Mouse (Mus musculus): ENCODE results near the gene Tmc8. TPM values are rescaled to one million over a fixed set of nuclear protein-coding genes. Genes with fewer than 3 reads are reported as not detected.

Gene Tmc8
- total RNA-seq, 2 experiments from 2014 or later, result 4.3 to 11.7 TPM

Other genes with a start within 250 kb of the Tmc8 start
- gene Tnrc6c, start 127.8 kb upstream of the Tmc8 start, total RNA-seq (2015), result 16.3 and 19.1 TPM in 2 replicates
- 17.9 and 20.4 TPM in 2 replicates for gene Tnrc6c, start 127.8 kb upstream of the Tmc8 start, total RNA-seq (2017)
- gene Tmc6, start 122 bp downstream of the Tmc8 start, total RNA-seq (2015), result 74.3 and 79.6 TPM in 2 replicates
- gene Tmc6, start 122 bp downstream of the Tmc8 start, total RNA-seq (2017), result 17.4 and 18.5 TPM in 2 replicates
- 0.60 TPM in 1 of 2 replicates, not detected in the other for gene 6030468B19Rik, start 15.6 kb downstream of the Tmc8 start, total RNA-seq (2015)
- gene 6030468B19Rik, start 15.6 kb downstream of the Tmc8 start, total RNA-seq (2017), result 0.53 TPM in 1 of 2 replicates, not detected in the other
- 1.1 and 2.2 TPM in 2 replicates for gene Gm20708, start 27.6 kb downstream of the Tmc8 start, total RNA-seq (2015)
- gene Gm20708, start 27.6 kb downstream of the Tmc8 start, total RNA-seq (2017), result 1.1 TPM in 1 of 2 replicates, not detected in the other
- gene Syngr2, start 27.6 kb downstream of the Tmc8 start, total RNA-seq (2015), result 225 and 241 TPM in 2 replicates
- 163 and 176 TPM in 2 replicates for gene Syngr2, start 27.6 kb downstream of the Tmc8 start, total RNA-seq (2017)
- 2.4 and 3.0 TPM in 2 replicates for gene Afmid, start 43.8 kb downstream of the Tmc8 start, total RNA-seq (2015)
- 2.8 and 4.7 TPM in 2 replicates for gene Afmid, start 43.8 kb downstream of the Tmc8 start, total RNA-seq (2017)
- 126 and 127 TPM in 2 replicates for gene Tk1, start 44.0 kb downstream of the Tmc8 start, total RNA-seq (2015)
- gene Tk1, start 44.0 kb downstream of the Tmc8 start, total RNA-seq (2017), result 60.0 and 73.7 TPM in 2 replicates
- gene Birc5, start 67.2 kb downstream of the Tmc8 start, total RNA-seq (2015), result 220 and 258 TPM in 2 replicates
- 232 and 240 TPM in 2 replicates for gene Birc5, start 67.2 kb downstream of the Tmc8 start, total RNA-seq (2017)
- not detected in 2 replicates for gene Tmem235, start 78.7 kb downstream of the Tmc8 start, total RNA-seq (2015)
- gene Tmem235, start 78.7 kb downstream of the Tmc8 start, total RNA-seq (2017), result not detected in 2 replicates
- 1.4 and 1.8 TPM in 2 replicates for gene Tha1, start 91.4 kb downstream of the Tmc8 start, total RNA-seq (2015)
- 0.89 and 1.1 TPM in 2 replicates for gene Tha1, start 91.4 kb downstream of the Tmc8 start, total RNA-seq (2017)
- 2.0 and 3.1 TPM in 2 replicates for gene Socs3, start 188.0 kb downstream of the Tmc8 start, total RNA-seq (2015)
- gene Socs3, start 188.0 kb downstream of the Tmc8 start, total RNA-seq (2017), result 3.2 and 5.1 TPM in 2 replicates
- 18.7 and 22.4 TPM in 2 replicates for gene Pgs1, start 204.2 kb downstream of the Tmc8 start, total RNA-seq (2015)
- gene Pgs1, start 204.2 kb downstream of the Tmc8 start, total RNA-seq (2017), result 26.7 and 27.2 TPM in 2 replicates

Measured in megakaryocyte, adult 5-6 weeks (primary cell).